Mouse (Mus musculus) CD8-positive naive resting alpha-beta T cell, adult 2 months (primary cell): ENCODE results near the gene Tmem171.

Experiments
- DNase-seq, 2 experiments: peaks; one replicate each; pipeline ENCODE4 v3.0.0; 2022; ENCODE audit warnings: low read depth in 2 of 2, low spot score in 2 of 2

Gene Tmem171

GRCm38 (mm10) chr13:98647775-98648568, 46.7 kb downstream of the Tmem171 start:
- no peak for DNase-seq

DNA sequence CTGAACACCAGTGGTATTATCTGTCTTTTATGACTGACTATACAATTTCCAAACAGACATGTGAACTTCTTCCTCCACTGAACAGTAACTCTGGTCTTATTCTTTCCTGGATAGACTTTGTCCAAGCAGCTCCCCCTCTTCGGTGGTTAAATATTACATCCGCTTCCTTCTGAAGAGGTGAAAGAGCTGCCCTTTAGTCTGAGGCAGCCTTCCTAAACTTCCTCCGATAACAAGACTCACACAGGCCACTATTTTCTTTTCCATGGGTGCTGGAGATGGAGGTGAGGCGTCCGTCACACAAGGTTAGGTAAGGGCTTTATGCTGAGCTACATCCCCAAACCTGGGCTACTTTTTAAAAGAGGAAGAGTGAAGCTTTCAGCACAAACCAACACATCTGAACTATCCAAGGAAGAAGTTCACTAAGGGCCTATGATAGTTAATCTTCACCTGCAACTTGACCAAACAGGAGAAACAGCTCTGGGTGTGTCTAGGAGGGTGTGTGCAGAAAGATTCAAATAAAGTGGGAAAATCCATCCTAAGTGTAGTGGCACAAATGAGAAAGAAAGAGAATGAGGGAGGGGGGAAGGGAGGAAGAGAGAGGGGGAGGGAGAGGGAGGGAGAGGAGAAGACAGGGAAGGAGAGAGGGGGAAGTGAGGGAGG, 56.0 kb downstream of the Tmem171 start:
- no peak for DNase-seq

DNA sequence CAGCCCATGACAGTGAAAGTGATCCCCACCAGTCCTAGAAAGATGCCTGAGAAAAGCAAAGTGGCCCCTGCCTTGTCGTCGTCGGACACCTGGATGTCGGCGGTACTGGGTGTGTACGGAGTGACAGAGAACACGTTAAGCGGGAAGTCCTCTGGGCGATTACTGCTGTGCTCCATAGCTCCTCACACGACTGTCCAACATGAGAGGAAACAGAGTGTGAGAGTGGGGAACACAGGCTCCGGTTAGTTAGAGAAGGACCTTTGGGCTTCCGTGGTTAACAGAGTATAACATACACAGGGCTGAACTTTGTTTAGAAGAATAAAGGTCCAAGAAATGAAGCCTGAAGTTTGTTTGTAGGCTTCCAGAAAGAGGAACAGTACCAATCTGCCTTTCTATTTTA, 57.5 kb downstream of the Tmem171 start, which contains the start of gene Tmem174:
Tmem174 (minus strand) TSS at position 266 of the 400 bp plus-strand sequence.
- DNase-seq, result no peak

DNA sequence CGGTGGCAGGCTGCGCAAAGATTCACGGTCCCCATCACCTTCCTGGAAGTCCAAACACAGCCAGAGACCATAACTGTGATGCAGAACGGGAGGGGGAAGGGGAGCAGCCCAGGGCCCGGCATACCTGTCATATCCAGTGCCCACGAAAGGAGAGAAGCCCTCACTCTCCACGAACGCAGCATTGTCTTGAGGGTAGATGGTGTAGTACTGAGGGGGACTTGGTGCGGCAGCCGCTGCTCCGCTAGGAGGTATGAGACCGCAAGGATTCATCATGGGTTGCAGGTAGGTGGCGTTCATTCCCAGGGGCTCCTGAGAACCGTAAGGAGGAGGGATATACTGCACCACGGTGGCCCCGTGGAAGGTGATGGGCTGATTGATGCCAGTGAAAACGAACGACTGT, 58.1 kb downstream of the Tmem171 start:
- no peak for DNase-seq
